Mouse (Mus musculus): ENCODE measurements around the gene Gm11564.

DNA sequence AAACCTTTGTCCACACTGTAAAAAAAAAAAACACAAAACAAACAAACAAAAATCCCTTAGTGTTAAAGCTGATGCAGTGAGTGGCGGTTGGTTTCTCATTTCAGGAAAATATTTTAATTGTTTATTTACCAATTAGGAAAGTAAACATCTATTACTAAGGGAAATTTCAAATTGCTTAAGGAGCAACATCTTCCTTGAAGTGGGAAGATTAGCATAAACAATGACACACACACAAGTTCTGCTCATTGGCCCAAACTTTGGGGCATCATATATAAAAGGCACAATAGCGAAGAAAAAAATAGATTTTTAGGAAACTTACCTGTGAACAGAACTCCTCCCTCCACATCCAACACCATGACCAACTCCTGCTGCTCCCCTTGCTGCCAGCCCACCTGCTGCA, 42.2 kb upstream of the Gm11564 start, which contains the start of gene Gm11568:
- TF ChIP-seq CTCF (IDR thresholded peaks at IDR 0.05; ENCODE audit: insufficient read depth, low read length) (no peak), POLR2A (IDR thresholded peaks at IDR 0.05; ENCODE audit: borderline replicate concordance, extremely low read depth, low read depth, low read length) (no peak)

Data from lung, adult 2 months (tissue).